Mouse (Mus musculus): Measurements from ENCODE around the gene Zrsr1.

DNA sequence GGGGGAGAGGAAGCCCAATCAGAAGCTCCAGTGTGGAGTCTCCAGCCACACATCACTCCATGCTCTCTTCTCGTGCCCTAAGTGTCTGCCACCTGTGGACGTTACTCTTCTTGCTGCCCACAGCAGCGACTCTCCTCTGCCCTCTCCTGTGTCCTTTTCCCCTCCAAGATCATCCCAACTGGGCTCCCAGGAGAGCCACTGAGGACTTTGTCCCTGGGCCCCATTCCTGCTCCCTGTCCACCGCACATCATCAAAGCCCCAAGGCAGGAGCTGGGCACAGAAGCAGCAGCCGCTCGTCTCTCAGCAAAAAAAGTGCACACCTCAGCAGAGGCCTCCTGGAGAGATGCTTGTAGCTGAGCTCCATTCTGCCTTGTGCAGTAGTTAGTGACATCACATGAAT, 43.2 kb downstream of the Zrsr1 start:
- TF ChIP-seq POLR2A (IDR thresholded peaks at IDR 0.05; ENCODE audit: control insufficient read depth, extremely low read depth, insufficient read depth, low read length, poor library complexity) (no peak), CTCF (IDR thresholded peaks at IDR 0.05; ENCODE audit: borderline replicate concordance, control insufficient read depth, extremely low read depth, insufficient read depth, low read length, poor library complexity) (no peak)

Measured in thymus, adult 2 months (tissue).